Mouse (Mus musculus): Measurements from ENCODE around the gene Actr1a.

Actr1a gene

DNA sequence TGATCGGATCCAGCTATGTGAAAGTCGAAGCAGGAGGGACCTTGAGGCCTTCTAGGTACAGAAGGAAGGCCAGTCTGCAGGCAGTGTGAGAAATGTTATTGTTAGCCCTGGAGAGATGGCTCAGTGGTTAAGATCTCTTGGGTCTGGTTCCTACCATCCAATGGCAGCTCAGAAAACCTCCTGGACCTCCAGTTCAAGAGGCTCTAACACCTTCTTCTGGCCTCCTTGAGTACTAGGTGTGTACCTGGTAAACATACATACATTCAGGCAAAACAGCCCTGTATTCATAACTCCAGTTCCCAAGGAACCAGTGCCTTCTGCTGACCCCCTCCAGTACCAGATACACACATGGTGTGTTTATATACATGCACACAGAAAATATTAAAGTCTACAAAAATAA, 18.4 kb upstream of the Actr1a start:
- ChIA-PET CTCF (interaction anchor here in 2 of 4 experiments (0.7 to 3.5 kb wide), 3 partner anchors 17 to 30 kb away, joined by 3 to 9 read pairs (median 6); partner anchors contain the start of gene Sufu (in 1 of the 2)), POLR2A (interaction anchor here in 2 of 4 experiments (1.1 to 4.8 kb wide), 7 partner anchors 16 to 57 kb away, joined by 3 to 22 read pairs (median 5); partner anchors contain the start of genes Actr1a (in 2 of the 2) and Sufu (in 2 of the 2))

DNA sequence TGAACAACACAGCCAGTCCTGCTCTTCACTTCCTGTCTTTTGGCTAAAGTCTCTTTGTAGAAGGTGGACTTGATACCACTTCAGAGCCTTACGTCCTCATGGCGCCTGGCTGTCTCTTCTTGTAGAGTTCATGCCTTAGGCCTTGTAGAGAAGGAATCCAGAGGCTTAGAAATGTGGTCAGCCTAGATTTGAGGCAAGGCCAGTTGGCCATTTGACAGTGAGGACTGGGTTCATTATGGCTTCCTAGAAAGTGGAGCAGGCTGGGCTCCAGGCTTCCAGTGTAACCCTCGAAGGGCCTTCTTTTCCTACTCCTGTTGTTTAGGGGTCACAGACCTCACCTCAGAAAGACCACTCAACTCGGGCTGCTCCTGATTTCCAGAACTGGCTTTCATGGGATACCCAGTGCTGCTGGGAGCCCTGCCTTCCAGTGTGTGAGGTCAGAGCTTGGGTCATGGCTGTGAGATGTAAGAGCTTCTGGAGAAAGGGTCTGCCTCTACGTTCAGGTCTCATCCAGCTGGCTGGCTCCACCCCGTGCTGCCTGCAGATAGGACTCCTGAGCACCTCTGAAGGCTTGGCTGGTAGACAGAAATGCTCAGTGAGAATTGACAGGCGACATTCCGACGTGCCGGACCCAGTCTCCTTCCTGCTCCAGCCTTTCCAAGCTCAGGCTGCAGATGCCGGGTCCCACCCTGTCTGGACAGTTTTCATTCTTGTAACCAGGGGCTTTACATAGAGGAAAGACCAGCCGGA, 16.7 kb upstream of the Actr1a start:
- ChIA-PET CTCF (interaction anchor here in 2 of 4 experiments (0.5 to 1.1 kb wide), 5 partner anchors 9 to 341 kb away, joined by 3 to 5 read pairs (median 3); partner anchors contain the start of gene Sufu (in 1 of the 2)), POLR2A (interaction anchor here in 2 of 4 experiments (1.0 to 4.2 kb wide), 4 partner anchors 8 to 23 kb away, joined by 3 to 20 read pairs (median 4); partner anchors contain the start of gene Sufu (in 1 of the 2))

DNA sequence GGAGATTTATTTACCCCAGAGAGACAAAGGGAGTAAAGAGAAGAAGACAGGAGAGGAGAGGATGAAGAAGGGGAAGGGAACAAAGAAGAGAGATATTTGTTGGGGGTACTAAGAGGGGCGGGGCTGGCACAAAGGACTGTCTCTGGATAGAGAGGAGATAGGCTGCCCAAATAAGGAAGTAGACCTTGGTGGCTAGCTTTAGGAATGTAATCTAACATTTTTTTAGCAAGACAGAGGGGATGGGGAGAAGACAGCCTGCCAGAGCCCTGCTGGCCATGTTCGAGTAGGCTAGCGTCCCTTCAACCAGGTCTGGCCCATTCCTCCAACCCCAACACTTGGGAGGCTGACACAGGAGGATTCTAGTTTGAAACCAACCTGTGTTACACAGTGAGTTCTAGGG, 14.0 kb upstream of the Actr1a start:
- POLR2A ChIA-PET: interaction anchor here in 1 of 4 experiments (0.9 kb wide), 1 partner anchor 13 kb away, joined by 3 read pairs; the partner anchor contains the start of gene Sufu
- CTCF ChIA-PET: interaction anchor here in 1 of 4 experiments (1.9 kb wide), 1 partner anchor 26 kb away, joined by 5 read pairs; no protein-coding TSS in a partner anchor

DNA sequence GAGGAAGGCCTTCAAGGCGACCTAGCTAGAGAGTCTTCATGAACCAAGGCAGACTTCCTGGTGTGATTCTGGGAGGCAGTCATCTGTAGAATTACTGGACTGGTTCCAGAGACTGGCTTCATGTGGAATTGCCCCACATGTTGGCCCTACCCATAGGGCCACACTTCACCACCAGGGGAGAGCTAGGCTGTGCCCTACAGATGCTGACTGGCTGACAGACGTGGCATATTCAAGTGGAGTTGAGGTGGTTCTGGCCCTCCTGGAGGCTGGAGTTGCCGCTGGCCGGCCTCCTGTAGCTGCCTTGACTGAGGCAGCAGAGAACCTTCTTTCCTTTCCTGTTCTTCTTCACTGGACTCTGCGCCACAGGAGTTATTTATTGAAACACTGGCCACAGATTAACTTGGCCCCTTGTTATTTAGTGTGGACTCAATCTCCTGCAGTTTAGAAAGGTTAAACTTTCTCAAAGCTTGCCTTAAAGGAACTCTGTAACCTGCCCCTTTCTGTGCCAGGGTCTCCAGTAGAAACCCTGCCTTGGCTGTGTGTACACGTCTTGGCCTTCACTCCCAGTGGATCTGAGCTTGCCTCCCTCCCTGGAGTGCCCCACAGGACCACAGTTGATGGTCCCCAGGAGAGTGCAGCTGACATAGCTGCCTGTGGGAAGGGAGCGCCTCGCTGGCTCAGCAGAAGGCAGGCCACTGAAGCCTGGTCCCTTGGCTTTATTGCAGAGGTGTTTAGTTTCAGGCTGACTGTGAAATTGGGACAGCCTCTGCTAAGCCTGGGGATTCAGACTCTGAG, 11.2 kb upstream of the Actr1a start:
- POLR2A ChIA-PET: interaction anchor here in 3 of 4 experiments (0.6 to 2.7 kb wide), 4 partner anchors 10 to 322 kb away, joined by 3 to 17 read pairs (median 5); partner anchors contain the start of gene Sufu (in 2 of the 3)

DNA sequence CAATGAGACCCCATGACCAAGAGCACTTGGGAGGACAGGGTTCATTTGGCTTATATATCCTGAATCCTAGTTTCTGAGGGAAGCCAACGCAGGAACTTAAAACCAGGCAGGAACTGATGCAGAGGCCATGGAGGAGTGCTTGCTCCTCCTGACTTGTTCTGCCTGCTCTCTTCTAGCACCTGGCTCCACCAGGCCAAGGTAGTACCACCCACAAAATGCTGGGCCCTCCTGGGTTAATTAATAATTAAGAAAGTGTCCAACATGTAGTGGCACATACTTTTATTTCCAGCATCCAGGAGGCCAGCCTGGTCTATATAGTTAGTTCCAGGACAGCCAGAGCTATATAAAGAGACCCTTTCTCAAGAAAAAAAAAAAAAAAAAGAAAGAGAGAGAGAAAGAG, 8.5 kb upstream of the Actr1a start:
- POLR2A ChIA-PET: interaction anchor here in 3 of 4 experiments (0.6 to 1.7 kb wide), 6 partner anchors 9 to 287 kb away, joined by 3 to 7 read pairs (median 4); partner anchors contain the start of gene Actr1a (in 1 of the 3)

More for the DNA sequence above, 11.2 kb upstream of the Actr1a start:
- CTCF ChIA-PET: interaction anchor here in 2 of 4 experiments (0.5 to 1.1 kb wide), 4 partner anchors 10 to 23 kb away, joined by 3 to 5 read pairs (median 5); partner anchors contain the start of gene Sufu (in 1 of the 2)

DNA sequence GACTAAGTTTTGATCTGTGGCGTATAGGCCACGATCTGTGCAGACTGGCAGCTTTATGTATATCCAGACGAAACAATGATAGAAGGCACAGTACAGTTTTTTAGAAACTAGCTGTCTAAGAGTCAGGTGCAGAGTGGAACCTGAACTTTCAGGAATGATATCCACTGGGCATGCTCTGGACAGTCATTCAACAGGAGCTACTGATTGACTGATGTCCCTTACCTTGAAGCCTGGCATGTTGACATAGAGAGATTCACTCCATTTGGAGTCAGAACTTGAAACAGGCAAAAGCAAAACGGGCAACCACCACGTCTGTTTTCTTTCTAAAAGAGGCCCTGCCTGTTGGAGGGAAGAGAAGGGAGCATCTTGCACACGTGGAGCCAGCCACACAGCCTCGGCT, 5.0 kb upstream of the Actr1a start:
- CTCF ChIA-PET: interaction anchor here in 1 of 4 experiments (0.6 kb wide), 1 partner anchor 665 kb away, joined by 3 read pairs; no protein-coding TSS in a partner anchor
- POLR2A ChIA-PET: interaction anchor here in 1 of 4 experiments (1.8 kb wide), 1 partner anchor 16 kb away, joined by 6 read pairs; no protein-coding TSS in a partner anchor

More for the DNA sequence above, 8.5 kb upstream of the Actr1a start:
- CTCF ChIA-PET: interaction anchor here in 2 of 4 experiments (0.6 to 1.1 kb wide), 4 partner anchors 14 to 331 kb away, joined by 3 to 8 read pairs (median 6); no protein-coding TSS in a partner anchor

DNA sequence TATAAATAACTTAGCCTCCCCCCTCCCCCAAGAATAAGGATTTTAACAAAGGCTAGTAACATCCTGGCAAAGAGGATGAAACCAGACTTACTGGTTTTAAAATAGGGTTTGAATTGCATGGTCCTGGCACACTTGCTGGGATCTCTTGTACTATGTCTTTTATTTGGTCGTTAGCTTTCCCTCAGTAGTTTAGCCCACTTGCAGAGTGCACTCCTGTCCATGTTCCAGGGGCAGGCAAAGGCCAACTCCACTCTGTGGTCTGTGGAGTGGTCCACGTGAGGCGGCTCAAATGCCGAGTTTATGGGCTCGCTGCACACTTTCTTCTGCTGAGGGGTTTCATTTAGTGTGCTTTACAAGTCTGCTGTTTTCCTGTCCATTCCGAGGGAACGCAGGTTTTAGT, 4.3 kb upstream of the Actr1a start:
- ChIA-PET CTCF (interaction anchor here in 1 of 4 experiments (0.6 kb wide), 1 partner anchor 664 kb away, joined by 3 read pairs; no protein-coding TSS in a partner anchor), POLR2A (interaction anchor here in 2 of 4 experiments (0.6 to 4.0 kb wide), 4 partner anchors 16 to 79 kb away, joined by 3 to 22 read pairs (median 4); no protein-coding TSS in a partner anchor)

DNA sequence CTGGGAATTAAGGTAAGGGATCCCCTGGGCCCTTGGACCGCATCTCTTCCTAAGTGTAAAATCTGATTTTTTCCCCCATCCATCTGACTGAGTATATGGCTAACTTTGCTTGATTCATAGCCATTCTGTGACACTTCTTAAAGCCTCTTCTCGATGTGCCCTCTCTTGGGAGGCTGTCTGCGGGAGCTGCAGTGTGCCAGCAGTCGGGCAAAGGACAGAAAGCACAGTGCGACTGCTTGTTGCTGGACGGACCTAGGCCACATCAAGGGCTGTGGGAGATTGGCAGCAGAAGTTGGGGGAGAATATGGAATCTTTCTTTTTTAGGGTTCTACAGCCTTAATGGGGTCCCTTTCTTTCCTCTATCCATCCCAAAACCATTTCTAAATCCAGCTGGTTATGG, 3.8 kb upstream of the Actr1a start:
- CTCF ChIA-PET: no interaction called here
- POLR2A ChIA-PET: interaction anchor here in 2 of 4 experiments (1.3 to 4.0 kb wide), 3 partner anchors 16 to 79 kb away, joined by 3 to 22 read pairs (median 6); no protein-coding TSS in a partner anchor

DNA sequence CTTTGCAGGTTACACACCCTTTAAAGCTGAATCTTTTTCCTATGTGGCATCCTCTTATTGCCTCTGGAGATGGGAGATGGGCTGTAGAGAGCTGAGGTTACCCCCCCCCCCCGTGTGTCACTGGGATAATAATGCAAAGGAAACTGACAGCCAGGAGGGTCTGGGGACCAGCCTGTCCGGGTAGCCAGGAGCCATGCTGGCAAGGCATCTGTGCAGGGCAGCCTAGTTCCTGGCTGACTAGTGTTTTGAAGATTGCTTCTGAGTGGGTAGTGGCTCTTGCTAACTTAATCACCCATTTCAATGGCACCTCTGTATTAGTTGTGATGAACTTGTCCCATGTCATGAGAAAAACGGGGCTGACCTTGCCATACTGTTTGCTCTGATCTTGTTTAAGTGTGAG, 2.9 kb upstream of the Actr1a start:
- ChIA-PET POLR2A (interaction anchor here in 2 of 4 experiments (1.2 to 4.0 kb wide), 6 partner anchors 7 to 166 kb away, joined by 3 to 22 read pairs (median 11); no protein-coding TSS in a partner anchor), CTCF (interaction anchor here in 1 of 4 experiments (0.6 kb wide), 1 partner anchor 78 kb away, joined by 3 read pairs; no protein-coding TSS in a partner anchor)

DNA sequence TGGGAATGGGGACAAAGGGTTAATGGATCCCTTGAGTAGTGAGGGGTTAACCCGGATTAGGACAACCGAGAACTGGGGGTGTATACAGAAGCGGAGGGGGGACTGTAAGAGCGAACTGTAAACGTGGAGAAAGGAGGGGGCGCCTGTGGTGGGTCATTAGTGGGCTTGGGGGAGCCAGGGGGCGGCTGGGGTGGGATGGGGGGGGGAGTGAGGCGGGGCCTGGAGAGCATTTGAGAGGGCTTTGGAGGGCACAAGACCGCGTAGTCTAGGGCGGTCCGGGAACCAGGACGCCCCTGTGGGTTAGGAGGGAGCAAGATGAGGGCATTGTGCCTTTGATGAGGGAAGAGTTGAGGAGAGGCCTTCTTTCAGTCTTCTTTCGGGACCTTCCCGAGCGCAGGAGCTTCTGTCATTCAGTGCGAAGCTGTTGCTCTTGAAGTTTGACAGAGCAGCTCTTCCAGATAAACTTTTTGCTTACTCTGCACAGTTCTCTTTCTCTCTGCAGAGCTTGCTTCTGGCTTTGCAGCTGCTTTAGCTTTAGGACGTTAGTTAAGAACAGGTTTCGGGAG, 2.0 kb upstream of the Actr1a start:
- POLR2A ChIA-PET: interaction anchor here (0.6 to 4.0 kb wide), 58 partner anchors 8 to 1369 kb away, joined by 3 to 22 read pairs (median 4); partner anchors contain the start of genes Fbxl15 (in 2 of the 4), Gbf1 (in 1 of the 4), Nolc1 (in 1 of the 4) and Wbp1l (in 1 of the 4)
- CTCF ChIA-PET: interaction anchor here (0.6 to 2.2 kb wide), 35 partner anchors 14 to 311 kb away, joined by 3 to 19 read pairs (median 3); partner anchors contain the start of genes Cuedc2 (in 1 of the 4), Fbxl15 (in 1 of the 4), Mfsd13a (in 1 of the 4) and Nfkb2 (in 1 of the 4)

DNA sequence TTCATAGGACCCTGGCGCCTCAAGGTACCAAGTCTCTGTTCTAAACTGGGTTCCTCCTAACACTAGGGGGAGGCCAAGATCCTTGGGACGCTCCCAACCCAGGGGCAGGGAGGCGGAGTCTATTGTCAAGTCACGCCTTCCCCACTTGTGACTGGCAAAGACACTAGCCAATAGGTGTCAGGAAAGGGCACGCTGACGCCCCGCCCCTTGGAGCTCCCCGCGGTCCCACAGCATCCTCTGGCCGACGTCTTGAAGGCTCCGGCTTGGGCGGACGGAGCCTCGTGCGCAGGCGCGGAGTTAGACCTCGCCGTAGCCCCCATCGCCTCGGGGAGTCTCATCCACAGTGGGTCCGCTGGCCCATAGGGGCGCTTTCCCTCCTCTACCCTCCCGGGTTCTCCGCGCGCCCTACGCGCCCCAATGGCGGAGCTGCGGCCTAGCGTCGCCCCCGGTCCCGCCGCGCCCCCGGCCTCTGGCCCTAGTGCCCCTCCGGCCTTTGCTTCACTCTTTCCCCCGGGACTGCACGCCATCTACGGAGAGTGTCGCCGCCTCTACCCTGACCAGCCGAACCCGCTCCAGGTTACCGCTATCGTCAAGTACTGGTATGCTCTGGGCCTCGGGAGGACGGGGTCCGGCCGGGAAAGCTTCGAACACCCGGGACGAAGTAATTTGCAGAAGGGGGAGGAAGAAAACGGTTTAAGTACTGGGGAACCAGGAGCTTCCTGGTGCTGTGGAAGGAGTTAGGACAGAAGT, 1.3 kb upstream of the Actr1a start, which contains the start of gene Sufu:
TSS of gene Sufu (plus strand) at position 211 of the 750 bp plus-strand sequence.
- POLR2A ChIA-PET: interaction anchor here (0.6 to 4.0 kb wide), 102 partner anchors 9 to 1369 kb away, joined by 3 to 22 read pairs (median 4); partner anchors contain the start of genes Nolc1 (in 3 of the 4), Fbxl15 (in 2 of the 4), Wbp1l (in 2 of the 4) and Cuedc2 (in 1 of the 4)
- CTCF ChIA-PET: interaction anchor here (0.6 to 2.2 kb wide), 90 partner anchors 10 to 771 kb away, joined by 3 to 19 read pairs (median 4); partner anchors contain the start of genes Cnnm2 (in 1 of the 4), Cuedc2 (in 1 of the 4), Fbxl15 (in 1 of the 4) and Gbf1 (in 1 of the 4)

DNA sequence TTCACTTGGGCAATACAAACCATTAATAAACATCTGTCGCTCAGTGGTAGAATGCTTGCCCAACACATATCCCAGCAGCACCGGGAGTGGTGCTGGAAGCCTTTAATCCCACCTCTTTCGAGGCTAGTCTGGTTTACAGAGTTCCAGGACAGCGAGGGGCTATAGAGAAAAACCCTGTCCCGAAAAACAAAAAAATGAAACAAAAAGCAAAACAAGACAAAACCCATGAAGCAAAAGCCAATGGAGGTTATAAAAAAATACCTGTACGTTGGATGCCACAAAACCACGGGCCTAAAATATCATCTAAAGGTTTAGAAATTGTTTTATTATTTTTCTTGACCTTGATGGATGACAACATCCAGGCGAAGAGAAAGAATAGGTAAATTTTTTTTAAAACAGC, 561 bp upstream of the Actr1a start:
- ChIA-PET POLR2A (interaction anchor here (0.6 to 4.0 kb wide), 84 partner anchors 10 to 695 kb away, joined by 3 to 22 read pairs (median 4); partner anchors contain the start of genes Nolc1 (in 3 of the 4), Fbxl15 (in 2 of the 4), Wbp1l (in 2 of the 4) and Cuedc2 (in 1 of the 4)), CTCF (interaction anchor here (0.6 to 2.2 kb wide), 74 partner anchors 10 to 772 kb away, joined by 3 to 19 read pairs (median 4); partner anchors contain the start of genes Cnnm2 (in 1 of the 4), Fbxl15 (in 1 of the 4), Gbf1 (in 1 of the 4) and Kcnip2 (in 1 of the 4))

DNA sequence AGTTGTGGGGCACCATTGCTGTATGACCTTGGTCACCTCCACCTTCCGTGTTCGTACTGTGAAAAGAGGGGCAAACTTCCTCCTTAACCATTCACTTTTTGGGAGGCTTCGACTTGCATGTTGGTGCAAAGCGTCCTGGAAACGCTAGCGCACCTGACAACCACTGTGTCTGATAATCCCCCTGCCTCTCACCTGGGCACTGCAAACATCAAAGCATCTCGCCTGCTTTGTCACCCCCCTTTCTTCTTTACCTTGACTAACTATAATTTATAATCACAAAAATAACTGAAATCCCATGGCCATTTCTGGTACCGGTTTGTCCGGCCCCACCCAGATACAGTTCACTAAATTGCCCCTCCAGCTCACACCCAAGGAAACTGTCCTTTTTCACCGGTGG, 838 bp downstream of the Actr1a start:
- ChIA-PET POLR2A (interaction anchor here in 3 of 4 experiments (0.6 to 1.5 kb wide), 25 partner anchors 10 to 696 kb away, joined by 3 to 11 read pairs (median 4); partner anchors contain the start of genes Arl3 (in 1 of the 3), Cuedc2 (in 1 of the 3), Fbxl15 (in 1 of the 3) and Pdcd11 (in 1 of the 3)), CTCF (interaction anchor here in 1 of 4 experiments (1.1 to 1.4 kb wide), 6 partner anchors 41 to 263 kb away, joined by 3 to 8 read pairs (median 4); partner anchors contain the start of gene Nfkb2)

DNA sequence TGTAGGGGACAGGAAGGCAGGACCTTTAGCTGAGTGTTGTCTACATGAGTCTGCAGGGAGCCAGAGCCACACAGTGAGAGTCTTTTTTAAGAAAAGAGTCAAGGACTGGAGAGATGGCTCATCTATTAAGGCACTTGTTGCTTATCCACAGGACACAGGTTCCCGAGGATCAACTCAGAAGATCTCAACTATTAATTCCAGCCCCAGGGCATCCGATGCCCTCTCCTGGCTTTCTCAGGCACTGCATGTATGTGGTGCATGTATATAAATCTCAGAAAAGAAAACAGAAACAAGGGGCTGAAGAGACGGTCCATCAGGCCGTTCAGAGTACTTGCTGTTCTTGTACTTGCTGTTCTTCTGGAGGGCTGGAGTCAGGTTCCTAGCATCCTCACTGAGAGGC, 3.5 kb downstream of the Actr1a start:
- CTCF ChIA-PET: interaction anchor here (0.5 to 2.3 kb wide), 10 partner anchors 11 to 439 kb away, joined by 3 to 10 read pairs (median 3); partner anchors contain the start of gene Nfkb2 (in 1 of the 4)
- POLR2A ChIA-PET: interaction anchor here in 1 of 4 experiments (0.7 to 1.2 kb wide), 4 partner anchors 8 to 74 kb away, joined by 3 to 8 read pairs (median 4); no protein-coding TSS in a partner anchor

DNA sequence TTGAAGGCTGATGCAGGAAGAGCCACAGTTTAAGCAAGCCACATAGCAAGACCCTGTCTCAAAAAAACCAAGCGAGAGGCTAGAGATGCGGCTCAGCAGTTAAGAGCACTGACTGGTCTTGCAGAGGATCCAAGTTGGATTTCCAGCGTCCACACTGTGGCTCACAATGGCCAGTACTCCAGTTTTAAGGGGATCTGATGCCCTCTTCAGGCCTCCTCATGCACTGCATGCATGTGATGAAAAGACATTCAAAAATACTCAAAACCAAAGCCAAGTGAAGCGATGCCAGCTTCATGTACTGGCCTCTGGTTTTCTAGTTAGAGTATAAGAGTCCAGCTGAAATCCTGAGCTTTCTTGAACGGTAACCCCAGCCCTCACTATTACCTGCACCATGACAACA, 5.7 kb downstream of the Actr1a start:
- ChIA-PET CTCF (interaction anchor here in 2 of 4 experiments (0.6 to 1.9 kb wide), 4 partner anchors 46 to 253 kb away, joined by 4 to 6 read pairs (median 4); partner anchors contain the start of gene Nfkb2 (in 1 of the 2)), POLR2A (interaction anchor here in 2 of 4 experiments (0.6 to 1.9 kb wide), 2 partner anchors 54 to 74 kb away, joined by 3 to 5 read pairs; no protein-coding TSS in a partner anchor)
